Mouse (Mus musculus) CD4-positive, CD25-positive, alpha-beta regulatory T cell, adult 4 months (primary cell): ENCODE measurements around the gene Cacna1a. TPM values are rescaled to one million over a fixed set of nuclear protein-coding genes. Genes with fewer than 3 reads are reported as not detected.

ENCODE experiments used
- ATAC-seq: one replicate; pipeline ENCODE4 v1.8.0; 2017
- polyA plus RNA-seq, 2 experiments: library from polyadenylated mRNA; unstranded; fragments of 100-300 nt; shearing (Covaris generic); gene quantifications; one replicate each; pipeline ENCODE4 v1.2.1; 2017

Cacna1a gene
- polyA plus RNA-seq, 2 experiments from 2014 or later, result 8.0 to 11.2 TPM

- no peak for ATAC-seq
Measured at GRCm38 (mm10) chr8:84413886-84414851, 25.9 kb downstream of the Cacna1a start.

- ATAC-seq, result no peak
Measured at GRCm38 (mm10) chr8:84414918-84415317, 26.7 kb downstream of the Cacna1a start.

GRCm38 (mm10) chr8:84415378-84415898 lies 27.2 kb downstream of the Cacna1a start:
- no peak for ATAC-seq

GRCm38 (mm10) chr8:84416041-84416440 lies 27.8 kb downstream of the Cacna1a start:
- no peak for ATAC-seq

- no peak for ATAC-seq
Measured at GRCm38 (mm10) chr8:84416915-84417314, 28.7 kb downstream of the Cacna1a start.

- ATAC-seq, result no peak
Measured at GRCm38 (mm10) chr8:84417840-84418239, 29.6 kb downstream of the Cacna1a start.

- ATAC-seq, result no peak
Measured at GRCm38 (mm10) chr8:84424426-84424825, 36.2 kb downstream of the Cacna1a start.

- ATAC-seq, result no peak
Measured at GRCm38 (mm10) chr8:84426087-84426486, 37.8 kb downstream of the Cacna1a start.

- ATAC-seq, result no peak
Measured at GRCm38 (mm10) chr8:84426582-84426981, 38.3 kb downstream of the Cacna1a start.

GRCm38 (mm10) chr8:84428034-84428433 lies 39.8 kb downstream of the Cacna1a start:
- ATAC-seq, result no peak

GRCm38 (mm10) chr8:84429014-84429413 lies 40.8 kb downstream of the Cacna1a start:
- no peak for ATAC-seq

- no peak for ATAC-seq
Measured at GRCm38 (mm10) chr8:84429492-84429891, 41.3 kb downstream of the Cacna1a start.

- ATAC-seq, result no peak
Measured at GRCm38 (mm10) chr8:84435370-84435769, 47.1 kb downstream of the Cacna1a start.

GRCm38 (mm10) chr8:84439813-84440212 lies 51.6 kb downstream of the Cacna1a start:
- no peak for ATAC-seq

- no peak for ATAC-seq
Measured at GRCm38 (mm10) chr8:84442043-84442442, 53.8 kb downstream of the Cacna1a start.

GRCm38 (mm10) chr8:84446571-84446991 lies 58.3 kb downstream of the Cacna1a start:
- no peak for ATAC-seq

GRCm38 (mm10) chr8:84454532-84454931 lies 66.3 kb downstream of the Cacna1a start:
- no peak for ATAC-seq

GRCm38 (mm10) chr8:84458853-84459252 lies 70.6 kb downstream of the Cacna1a start:
- ATAC-seq, result no peak

- ATAC-seq, result no peak
Measured at GRCm38 (mm10) chr8:84459276-84459675, 71.0 kb downstream of the Cacna1a start.

GRCm38 (mm10) chr8:84460698-84461097 lies 72.5 kb downstream of the Cacna1a start:
- no peak for ATAC-seq

GRCm38 (mm10) chr8:84466932-84467331 lies 78.7 kb downstream of the Cacna1a start:
- ATAC-seq, result no peak

GRCm38 (mm10) chr8:84469076-84469475 lies 80.8 kb downstream of the Cacna1a start:
- no peak for ATAC-seq

GRCm38 (mm10) chr8:84471271-84471995 lies 83.2 kb downstream of the Cacna1a start:
- ATAC-seq, result no peak
